9 mouse cellular contexts compared by ENCODE assay signal in the genomic region with DNA sequence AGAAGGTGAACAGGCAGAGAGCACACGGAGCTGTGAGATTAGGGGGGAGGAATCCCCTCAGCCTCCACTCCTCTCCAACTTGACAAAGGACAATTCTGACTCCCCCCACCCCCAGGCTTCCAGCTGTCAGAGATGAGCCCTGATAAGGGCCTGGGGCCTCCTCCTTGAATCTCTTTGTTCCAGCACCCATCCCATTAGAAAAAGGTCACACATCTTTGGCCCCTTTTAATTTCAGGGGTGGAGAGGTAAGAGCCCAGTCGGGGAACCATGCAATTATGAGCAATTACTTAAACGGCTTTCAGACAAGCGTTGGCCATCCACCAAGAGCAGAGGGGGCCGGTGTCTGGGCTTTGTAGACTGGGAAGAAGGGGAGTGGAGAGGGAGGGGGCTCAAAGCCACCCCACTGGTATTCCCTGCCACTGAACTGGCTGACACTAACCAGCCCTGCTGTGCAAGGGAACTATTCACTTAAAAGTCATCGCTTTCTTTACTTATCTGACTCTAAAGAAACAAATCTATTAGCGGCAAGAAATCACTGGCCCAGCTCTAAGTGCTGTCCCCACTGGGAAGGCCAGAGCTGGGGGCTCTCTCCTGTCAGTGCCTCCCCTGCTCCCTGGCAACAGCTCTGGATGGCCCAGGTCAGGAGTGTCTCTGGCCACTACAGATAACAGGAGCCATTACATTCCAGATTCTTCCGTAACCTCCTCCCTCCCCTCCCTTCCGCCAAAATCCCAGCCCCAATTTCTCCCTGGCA.
DNase-seq lines count a peak whose midpoint lies in the region; ATAC-seq lines count a peak whose summit lies in the region.
"Had no signal": no experiment of that assay in that cellular context is flagged by ENCODE, and none has a peak within 500 bp of the region (broad histone marks: within the 10 kb centered on the region; RNA-seq: fewer than 3 reads in every experiment).

No protein-coding gene starts in this region.

- intact Hi-C loops in left cerebral cortex, postnatal 4 days (cut with DNase I), result no loop called here

- no peak overlapping the region for H3K9ac ChIP-seq in forebrain, embryonic 13.5 days
- no peak overlapping the region for H3K9ac ChIP-seq in liver, embryonic 11.5 days (ENCODE audit: low read depth, low read length)

- H3K4me2 ChIP-seq in forebrain, embryonic 13.5 days, result peak overlapping the region; percentile 3; the same call in 1 of the 2 replicates
- H3K4me2 ChIP-seq in liver, embryonic 11.5 days, result peak overlapping the region; percentile 35

- H3K27me3 ChIP-seq in forebrain, embryonic 13.5 days, result peaks cover 37% of the 10 kb centered on the region
- no peaks in the 10 kb centered on the region for H3K27me3 ChIP-seq in liver, embryonic 11.5 days (replicated peaks; ENCODE audit: control insufficient read depth, insufficient read depth, low read length)

- no peaks in the 10 kb centered on the region for H3K36me3 ChIP-seq in forebrain, embryonic 13.5 days (ENCODE audit: poor library complexity, severe bottlenecking)
- no peaks in the 10 kb centered on the region for H3K36me3 ChIP-seq in liver, embryonic 11.5 days (ENCODE audit: control insufficient read depth, insufficient read depth, low read length)
- H3K36me3 ChIP-seq: G1E had no signal

- 4% methylated on average over 9 of the region's 9 CpGs for WGBS in forebrain, embryonic 13.5 days
- WGBS in liver, embryonic 11.5 days, result 23% methylated on average over 9 of the region's 9 CpGs

- H3K9me3 ChIP-seq in forebrain, embryonic 13.5 days (replicated peaks), result no peaks in the 10 kb centered on the region
- H3K9me3 ChIP-seq in liver, embryonic 11.5 days (ENCODE audit: control insufficient read depth, low read length), result no peaks in the 10 kb centered on the region
- H3K9me3 ChIP-seq: G1E had no signal

- no peak overlapping the region for H3K27ac ChIP-seq in forebrain, embryonic 13.5 days
- H3K27ac ChIP-seq in liver, embryonic 11.5 days (ENCODE audit: low read depth, low read length), result no peak overlapping the region

- H3K4me1 ChIP-seq in forebrain, embryonic 13.5 days, result peaks cover 9% of the 10 kb centered on the region
- H3K4me1 ChIP-seq in liver, embryonic 11.5 days (replicated peaks; ENCODE audit: control insufficient read depth, insufficient read depth, low read length), result peaks cover 18% of the 10 kb centered on the region

- H3K4me3 ChIP-seq in forebrain, embryonic 13.5 days, result no peak overlapping the region
- no peak overlapping the region for H3K4me3 ChIP-seq in liver, embryonic 11.5 days (ENCODE audit: low read depth, low read length)

- peak; percentile 78 for ATAC-seq in forebrain, embryonic 13.5 days
- peak; percentile 39 for ATAC-seq in liver, embryonic 11.5 days (replicated peaks; ENCODE audit: low FRiP score)

- DNase-seq in left cerebral cortex, postnatal 4 days, result peak; percentile 30
- DNase-seq in left cerebral cortex, adult 11 months (ENCODE audit: low spot score), result no peak
- peak; percentile 41 for DNase-seq in liver, embryonic 11.5 days (ENCODE audit: low spot score)
- peak; percentile 96 for DNase-seq in retina, postnatal 1 day
- no peak for DNase-seq in ovary, postnatal 36 days (ENCODE audit: low spot score)
- no peak for DNase-seq in frontal cortex, adult 2 months (ENCODE audit: extremely low spot score in 1 of 2, low spot score in 1 of 2)
- no peak for DNase-seq in spleen, postnatal 36 days (ENCODE audit: low spot score in 2 of 2)

Comparison
In these comparisons a context has a peak if more than half of its experiments do, and no peak if none do; other contexts are left out.
1. DNase-seq: peak in left cerebral cortex, postnatal 4 days (single experiment), liver, embryonic 11.5 days (single experiment) and retina, postnatal 1 day (single experiment); none in left cerebral cortex, adult 11 months (single experiment), ovary, postnatal 36 days (single experiment), frontal cortex, adult 2 months (0 of 2) and spleen, postnatal 36 days (0 of 2).